Mouse (Mus musculus) intestine, postnatal 0 days (tissue): ENCODE measurements around the gene Cspg4. TPM values are rescaled to one million over a fixed set of nuclear protein-coding genes. Genes with fewer than 3 reads are reported as not detected.
A peak's percentile ranks its signal among the peaks of the same experiment; 100 is the strongest.
"Not testable (repeated sequence)": the region's sequence is repeated elsewhere in the genome, so short reads cannot be mapped to it uniquely, and the experiment has no call there.

ENCODE experiments used
- ATAC-seq: fragments of 200-750 bp; cut with Nextera tagmentation; 2 replicates; pipeline ENCODE4 v1.8.0; 2017; ENCODE audit warnings: mild to moderate bottlenecking, moderate TSS enrichment, moderate library complexity
- H3K27ac ChIP-seq: fragments of 300-500 bp; sonication (generic); 2 replicates; pipeline ENCODE4 v1.5.1; 2014; ENCODE audit warnings: mild to moderate bottlenecking, low read depth, low read length, moderate library complexity
- H3K27me3 ChIP-seq: fragments of 300-500 bp; sonication (generic); replicated peaks from 2 replicates; pipeline ENCODE4 v1.6.1; 2014; ENCODE audit warnings: low read length, mixed read lengths; ENCODE audit not compliant: control insufficient read depth, insufficient read depth
- H3K36me3 ChIP-seq: fragments of 300-500 bp; sonication (generic); 2 replicates; pipeline ENCODE4 v1.6.1; 2014; ENCODE audit warnings: mild to moderate bottlenecking, moderate library complexity; ENCODE audit not compliant: control insufficient read depth, insufficient read depth
- H3K4me1 ChIP-seq: fragments of 300-500 bp; sonication (generic); replicated peaks from 2 replicates; pipeline ENCODE4 v1.6.1; 2014; ENCODE audit warnings: antibody characterized with exemption, low read length, mixed read lengths; ENCODE audit not compliant: control insufficient read depth, insufficient read depth
- H3K4me2 ChIP-seq: fragments of 300-500 bp; sonication (generic); replicated peaks from 2 replicates; pipeline ENCODE4 v1.6.1; 2014; ENCODE audit warnings: low read depth, mild to moderate bottlenecking, moderate library complexity
- H3K4me3 ChIP-seq: fragments of 300-500 bp; sonication (generic); 2 replicates; pipeline ENCODE4 v1.5.1; 2014; ENCODE audit warnings: low read depth, low read length
- H3K9ac ChIP-seq: fragments of 300-500 bp; sonication (generic); 2 replicates; pipeline ENCODE4 v1.6.1; 2014; ENCODE audit warnings: mild to moderate bottlenecking, low read depth, low read length
- H3K9me3 ChIP-seq: fragments of 300-500 bp; sonication (generic); 2 replicates; pipeline ENCODE4 v1.6.1; 2016; ENCODE audit warnings: mixed run types; ENCODE audit not compliant: control insufficient read depth
- CTCF ChIP-seq: sonication (generic); IDR thresholded peaks from 2 replicates; pipeline ENCODE4 v1.5.1; 2016; ENCODE audit warnings: low read depth, mild to moderate bottlenecking, control low read depth, antibody characterized with exemption, moderate library complexity
- WGBS: fragments of 180-500 bp; shearing (Covaris S2); extraction: QIAGEN DNeasy Blood & Tissue Kit; methylation state at CpG from one replicate; pipeline ENCODE4 v1.1.7; 2014; 5-methylcytosine and 5-hydroxymethylcytosine counted together
- polyA plus RNA-seq: library from polyadenylated mRNA; unstranded; fragments of >200 nt; fragmentation: Nextera tagmentation; extraction: Ambion mirVana; gene quantifications from 2 replicates; pipeline ENCODE4 v1.2.1, GENCODE M21; 2015

Gene Cspg4
- polyA plus RNA-seq, 1 experiment from 2014 or later: 8.2 TPM

DNA sequence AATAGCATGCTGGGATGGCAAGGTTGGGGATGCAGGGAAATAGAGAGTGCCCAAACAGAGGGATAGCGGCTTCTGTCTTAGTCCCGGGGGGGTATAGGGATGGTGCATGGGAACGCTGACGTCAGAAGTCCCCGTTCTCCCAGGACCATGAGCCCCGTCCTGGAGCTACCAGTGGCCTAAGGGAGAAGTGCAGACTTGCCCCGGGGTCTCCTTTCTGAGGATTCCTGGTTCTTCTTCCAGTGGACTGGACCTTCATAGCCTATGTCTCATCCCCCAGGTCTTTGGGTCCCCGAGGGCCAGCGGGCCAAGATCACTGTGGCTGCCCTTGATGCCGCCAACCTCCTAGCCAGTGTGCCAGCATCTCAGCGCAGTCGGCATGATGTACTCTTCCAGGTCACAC lies 31.9 kb downstream of the Cspg4 start:
- Histone ChIP-seq H3K36me3 (peaks cover 11% of the 10 kb centered on the region; the same call in 1 of the 2 replicates), H3K9ac (no peak overlapping the region), H3K4me1 (no peaks in the 10 kb centered on the region), H3K9me3 (no peaks in the 10 kb centered on the region), H3K4me2 (no peak overlapping the region), H3K27ac (no peak overlapping the region), H3K4me3 (no peak overlapping the region), H3K27me3 (no peaks in the 10 kb centered on the region)
- no peak for TF ChIP-seq CTCF
- no peak for ATAC-seq
- 92% methylated on average over 12 of the region's 12 CpGs for WGBS

DNA sequence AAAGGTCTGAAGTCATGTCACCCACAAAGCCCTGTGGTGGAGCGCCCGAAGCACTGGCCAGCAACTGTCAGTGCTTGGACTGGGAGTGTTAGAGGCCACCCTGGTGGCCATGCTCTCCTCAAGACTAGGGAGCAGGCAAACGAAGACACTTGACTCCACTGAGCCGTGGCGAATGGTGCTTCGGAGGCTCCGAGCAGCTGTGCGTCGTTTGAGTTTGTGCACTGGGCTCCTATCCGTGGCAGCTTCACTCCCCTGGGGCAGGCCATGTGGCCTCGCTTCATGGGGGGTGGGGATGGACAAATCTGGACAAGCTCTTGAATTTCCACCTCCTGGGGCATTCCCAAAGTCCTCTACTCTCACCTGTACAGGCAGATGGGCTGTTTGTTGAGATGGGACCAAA lies 34.6 kb downstream of the Cspg4 start:
- Histone ChIP-seq H3K9ac (no peak overlapping the region), H3K4me3 (no peak overlapping the region), H3K27ac (no peak overlapping the region), H3K27me3 (no peaks in the 10 kb centered on the region), H3K4me1 (no peaks in the 10 kb centered on the region), H3K4me2 (no peak overlapping the region), H3K36me3 (no peaks in the 10 kb centered on the region; the same call in 1 of the 2 replicates), H3K9me3 (no peaks in the 10 kb centered on the region)
- 82% methylated on average over 11 of the region's 11 CpGs for WGBS
- TF ChIP-seq CTCF: no peak
- ATAC-seq: no peak

GRCm38 (mm10) chr9:56900060-56900459 lies 35.2 kb downstream of the Cspg4 start:
- no peak overlapping the region for H3K4me3 ChIP-seq
- H3K9me3 ChIP-seq: no peaks in the 10 kb centered on the region
- H3K4me1 ChIP-seq: no peaks in the 10 kb centered on the region
- TF ChIP-seq CTCF: no peak; the same call in 1 of the 2 replicates
- H3K4me2 ChIP-seq: no peak overlapping the region
- H3K27me3 ChIP-seq: no peaks in the 10 kb centered on the region
- H3K36me3 ChIP-seq: no peaks in the 10 kb centered on the region; the same call in 1 of the 2 replicates
- ATAC-seq: no peak
- H3K27ac ChIP-seq: no peak overlapping the region
- no peak overlapping the region for H3K9ac ChIP-seq

DNA sequence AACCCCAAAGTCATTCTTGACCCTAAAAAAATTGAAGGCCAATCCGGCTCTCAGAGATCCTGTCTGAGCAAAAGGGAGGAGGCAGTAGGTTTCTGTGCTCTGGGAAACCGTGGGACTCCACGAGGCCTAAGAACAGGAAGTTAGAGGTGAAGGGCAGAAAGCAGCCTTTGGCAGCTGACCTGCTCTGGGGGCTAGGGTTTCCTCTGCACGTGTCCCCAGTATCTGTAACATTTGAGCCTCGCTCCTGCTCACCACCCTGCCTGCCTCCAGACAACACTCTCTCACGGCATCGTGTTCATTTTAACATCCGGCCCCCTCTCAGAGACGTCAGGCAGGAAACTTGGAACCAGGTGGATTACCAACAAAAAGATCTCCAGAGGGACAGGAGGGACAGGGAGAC lies 35.7 kb downstream of the Cspg4 start:
- no peak overlapping the region for H3K4me2 ChIP-seq
- ATAC-seq: no peak
- no peaks in the 10 kb centered on the region; the same call in 1 of the 2 replicates for H3K36me3 ChIP-seq
- H3K27ac ChIP-seq: no peak overlapping the region
- H3K27me3 ChIP-seq: no peaks in the 10 kb centered on the region
- 43% methylated on average over 9 of the region's 9 CpGs for WGBS
- H3K9ac ChIP-seq: no peak overlapping the region
- no peaks in the 10 kb centered on the region for H3K4me1 ChIP-seq
- H3K4me3 ChIP-seq: no peak overlapping the region
- H3K9me3 ChIP-seq: no peaks in the 10 kb centered on the region
- TF ChIP-seq CTCF: no peak

- H3K9ac ChIP-seq: no peak overlapping the region
- peak; percentile 70; the same call in 1 of the 2 replicates for ATAC-seq
- H3K4me1 ChIP-seq: no peaks in the 10 kb centered on the region
- no peak overlapping the region for H3K4me3 ChIP-seq
- no peak overlapping the region for H3K4me2 ChIP-seq
- 32% methylated on average over 8 of the region's 8 CpGs for WGBS
- no peak overlapping the region for H3K27ac ChIP-seq
- no peaks in the 10 kb centered on the region; the same call in 1 of the 2 replicates for H3K36me3 ChIP-seq
- TF ChIP-seq CTCF: 0 out of 2 replicates have a peak, but pooled peaks have one; percentile 20
- H3K9me3 ChIP-seq: no peaks in the 10 kb centered on the region
- no peaks in the 10 kb centered on the region for H3K27me3 ChIP-seq
These were observed 36.4 kb downstream of the Cspg4 start for GRCm38 (mm10) chr9:56901187-56901586.

DNA sequence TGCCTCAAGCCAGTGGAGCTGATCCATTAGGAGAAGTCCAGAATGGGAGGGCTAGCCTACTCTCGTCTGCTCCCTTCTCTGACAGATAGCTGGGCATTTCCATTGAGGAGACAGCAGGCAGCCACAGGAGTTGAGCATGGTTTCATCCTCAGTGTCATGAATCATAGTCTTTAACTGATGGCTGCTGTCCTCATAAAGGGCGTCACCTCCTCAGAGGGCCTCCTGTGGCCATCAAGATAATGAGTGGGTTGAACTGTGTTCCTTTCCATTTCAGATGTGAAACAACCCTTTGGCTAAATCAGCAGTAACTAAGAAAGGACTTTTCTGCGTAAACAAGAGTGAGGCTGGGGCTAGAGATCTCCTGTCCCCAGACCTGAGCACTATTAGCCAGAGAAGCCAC lies 38.8 kb downstream of the Cspg4 start:
- no peak for TF ChIP-seq CTCF
- H3K27ac ChIP-seq: no peak overlapping the region
- no peak overlapping the region for H3K9ac ChIP-seq
- WGBS: 72% methylated on average over 3 of the region's 3 CpGs
- no peaks in the 10 kb centered on the region for H3K9me3 ChIP-seq
- no peak for ATAC-seq
- no peak overlapping the region for H3K4me2 ChIP-seq
- H3K27me3 ChIP-seq: no peaks in the 10 kb centered on the region
- no peak overlapping the region for H3K4me3 ChIP-seq
- no peaks in the 10 kb centered on the region for H3K4me1 ChIP-seq
- H3K36me3 ChIP-seq: no peaks in the 10 kb centered on the region

- Histone ChIP-seq H3K4me2 (no peak overlapping the region), H3K4me3 (no peak overlapping the region), H3K27ac (no peak overlapping the region), H3K4me1 (no peaks in the 10 kb centered on the region), H3K9me3 (no peaks in the 10 kb centered on the region), H3K27me3 (no peaks in the 10 kb centered on the region), H3K36me3 (no peaks in the 10 kb centered on the region), H3K9ac (no peak overlapping the region)
- no peak for TF ChIP-seq CTCF
- WGBS: 71% methylated on average over 9 of the region's 9 CpGs
- no peak for ATAC-seq
These were observed 42.7 kb downstream of the Cspg4 start for GRCm38 (mm10) chr9:56907549-56907948.

DNA sequence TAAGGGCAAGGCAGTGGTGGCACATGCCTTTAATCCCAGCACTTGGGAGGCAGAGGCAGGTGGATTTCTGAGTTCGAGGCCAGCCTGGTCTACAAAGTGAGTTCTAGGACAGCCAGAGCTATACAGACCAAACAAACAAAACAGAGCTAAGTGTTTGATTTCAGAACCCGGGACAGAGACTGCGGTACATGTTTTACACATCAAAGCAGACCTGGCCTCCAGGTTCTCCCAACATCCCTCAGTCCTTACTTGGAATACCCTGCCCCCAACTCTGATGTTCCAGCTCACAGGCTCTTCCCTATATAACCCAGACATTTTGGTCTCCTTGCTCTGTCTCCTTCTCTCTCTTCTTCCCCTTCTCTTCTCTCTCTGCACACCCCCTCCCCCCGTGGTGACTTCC lies 45.2 kb downstream of the Cspg4 start:
- not testable (repeated sequence) for ATAC-seq, H3K27me3 ChIP-seq, H3K9me3 ChIP-seq, H3K4me3 ChIP-seq, H3K27ac ChIP-seq, H3K9ac ChIP-seq, H3K4me1 ChIP-seq, H3K36me3 ChIP-seq, H3K4me2 ChIP-seq
- 37% methylated on average over 4 of the region's 4 CpGs for WGBS
